Mouse (Mus musculus) lung, postnatal 0 days (tissue): ENCODE data around the gene Tnp2.

Source experiments
- CTCF ChIP-seq: IDR thresholded peaks from 2 replicates; pipeline ENCODE4 v1.5.1; 2016; ENCODE audit warnings: antibody characterized with exemption, mild to moderate bottlenecking
- EP300 ChIP-seq: IDR thresholded peaks from 2 replicates; pipeline ENCODE4 v1.6.1; 2016; ENCODE audit warnings: antibody characterized with exemption, mild to moderate bottlenecking, control low read depth

DNA sequence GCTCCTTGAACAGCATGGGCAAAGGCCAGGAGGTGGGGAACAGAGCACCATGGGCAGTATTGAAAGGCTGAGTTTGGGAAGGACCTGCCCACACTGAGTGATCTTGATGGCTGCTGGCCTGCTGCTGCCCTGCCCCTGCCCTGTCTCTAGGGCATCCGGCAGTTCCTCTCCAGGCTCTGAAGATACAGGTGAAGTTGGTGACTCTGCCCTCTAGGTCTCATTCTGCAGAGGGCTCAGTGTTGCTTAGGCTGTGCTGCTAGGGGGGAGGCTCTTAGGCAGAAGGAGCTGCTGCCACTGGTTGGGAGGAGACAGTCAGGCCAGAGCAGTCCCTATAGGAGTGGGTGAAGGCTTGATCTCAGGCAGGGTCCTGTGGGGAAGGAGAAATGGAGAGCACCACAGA, 49.4 kb upstream of the Tnp2 start:
- TF ChIP-seq CTCF: no peak
- no peak for TF ChIP-seq EP300
